Mouse (Mus musculus): ENCODE data around the gene Ankrd39.
A peak's percentile ranks its signal among the peaks of the same experiment; 100 is the strongest.

- TF ChIP-seq CTCF (IDR thresholded peaks at IDR 0.05; ENCODE audit: insufficient read depth, low read length): 0 out of 2 replicates have a peak, but pooled peaks have one; percentile 5
- TF ChIP-seq POLR2A (IDR thresholded peaks at IDR 0.05; ENCODE audit: borderline replicate concordance, extremely low read depth, low read depth, low read length): no peak
Observed at GRCm38 (mm10) chr1:36550075-36550863, 3.0 kb upstream of the Ankrd39 start.

All from lung, adult 2 months (tissue).